Mouse (Mus musculus): Measurements from ENCODE around the gene Fam162a.
"Not testable (repeated sequence)": the region's sequence is repeated elsewhere in the genome, so short reads cannot be mapped to it uniquely, and the experiment has no call there.

The Fam162a gene

GRCm38 (mm10) chr16:36071450-36072379, at the start of gene Fam162a, which contains the start of gene Ccdc58:
Fam162a (minus strand) TSS chr16:36071594.
Ccdc58 (plus strand) TSS chr16:36071685.
- DNase-seq (ENCODE audit: low spot score) = peak; percentile 93

GRCm38 (mm10) chr16:36115751-36116150, 44.4 kb upstream of the Fam162a start:
- DNase-seq (ENCODE audit: low spot score) = not testable (repeated sequence)

GRCm38 (mm10) chr16:36111486-36111885, 40.1 kb upstream of the Fam162a start:
- not testable (repeated sequence) for DNase-seq (ENCODE audit: low spot score)

GRCm38 (mm10) chr16:36102211-36102610, 30.8 kb upstream of the Fam162a start:
- DNase-seq (ENCODE audit: low spot score) = no peak

GRCm38 (mm10) chr16:36101526-36101925, 30.1 kb upstream of the Fam162a start:
- no peak for DNase-seq (ENCODE audit: low spot score)

- not testable (repeated sequence) for DNase-seq (ENCODE audit: low spot score)
Observed at GRCm38 (mm10) chr16:36097813-36098499, 26.6 kb upstream of the Fam162a start.

- DNase-seq (ENCODE audit: low spot score) = peak; percentile 60
Observed at GRCm38 (mm10) chr16:36094079-36094478, 22.7 kb upstream of the Fam162a start.

GRCm38 (mm10) chr16:36090785-36091509, 19.6 kb upstream of the Fam162a start:
- DNase-seq (ENCODE audit: low spot score) = no peak

GRCm38 (mm10) chr16:36089850-36090616, 18.6 kb upstream of the Fam162a start:
- peak; percentile 40 for DNase-seq (ENCODE audit: low spot score)

GRCm38 (mm10) chr16:36089065-36089464, 17.7 kb upstream of the Fam162a start:
- no peak for DNase-seq (ENCODE audit: low spot score)

GRCm38 (mm10) chr16:36087846-36088245, 16.5 kb upstream of the Fam162a start:
- no peak for DNase-seq (ENCODE audit: low spot score)

- DNase-seq (ENCODE audit: low spot score) = no peak
Observed at GRCm38 (mm10) chr16:36079916-36080315, 8.5 kb upstream of the Fam162a start.

GRCm38 (mm10) chr16:36074772-36075171, 3.4 kb upstream of the Fam162a start:
- no peak for DNase-seq (ENCODE audit: low spot score)

GRCm38 (mm10) chr16:36072410-36073011, 1.1 kb upstream of the Fam162a start:
- DNase-seq (ENCODE audit: low spot score) = no peak

- DNase-seq (ENCODE audit: low spot score) = no peak
Observed at GRCm38 (mm10) chr16:36071071-36071449, 334 bp downstream of the Fam162a start.

GRCm38 (mm10) chr16:36069819-36070575, 1.4 kb downstream of the Fam162a start:
- DNase-seq (ENCODE audit: low spot score) = no peak

GRCm38 (mm10) chr16:36068356-36068755, 3.0 kb downstream of the Fam162a start:
- DNase-seq (ENCODE audit: low spot score) = no peak

- DNase-seq (ENCODE audit: low spot score) = no peak
Observed at GRCm38 (mm10) chr16:36067694-36068093, 3.7 kb downstream of the Fam162a start.

- no peak for DNase-seq (ENCODE audit: low spot score)
Observed at GRCm38 (mm10) chr16:36064904-36065303, 6.5 kb downstream of the Fam162a start.

- DNase-seq (ENCODE audit: low spot score) = no peak
Observed at GRCm38 (mm10) chr16:36063315-36063714, 8.1 kb downstream of the Fam162a start.

Data from retina, embryonic 14.5 days (tissue).